Mouse (Mus musculus) embryonic facial prominence, embryonic 14.5 days (tissue): ENCODE measurements around the gene Cfap299. TPM values are rescaled to one million over a fixed set of nuclear protein-coding genes. Genes with fewer than 3 reads are reported as not detected.
"Not testable (repeated sequence)": the region's sequence is repeated elsewhere in the genome, so short reads cannot be mapped to it uniquely, and the experiment has no call there.

Experiments
- ATAC-seq: fragments of 200-750 bp; cut with Nextera tagmentation; 2 replicates; pipeline ENCODE4 v1.8.0; 2017; ENCODE audit warnings: low read depth, moderate number of reproducible peaks, moderate TSS enrichment
- DNase-seq: peaks from one replicate; pipeline ENCODE4 v3.0.0-alpha.2; 2015; ENCODE audit warnings: low spot score
- H3K27ac ChIP-seq: fragments of 300-500 bp; sonication (generic); replicated peaks from 2 replicates; pipeline ENCODE4 v1.5.1; 2014; ENCODE audit warnings: low read depth, mild to moderate bottlenecking, low read length, moderate library complexity
- H3K27me3 ChIP-seq: fragments of 300-500 bp; sonication (generic); replicated peaks from 2 replicates; pipeline ENCODE4 v1.6.1; 2014; ENCODE audit warnings: low read length; ENCODE audit not compliant: control insufficient read depth, insufficient read depth
- H3K36me3 ChIP-seq: fragments of 300-500 bp; sonication (generic); 2 replicates; pipeline ENCODE4 v1.6.1; 2014; ENCODE audit warnings: low read length, mixed read lengths; ENCODE audit not compliant: control insufficient read depth, insufficient read depth
- H3K4me1 ChIP-seq: fragments of 300-500 bp; sonication (generic); 2 replicates; pipeline ENCODE4 v1.6.1; 2014; ENCODE audit warnings: antibody characterized with exemption, low read length; ENCODE audit not compliant: control insufficient read depth, insufficient read depth
- H3K4me2 ChIP-seq: fragments of 300-500 bp; sonication (generic); 2 replicates; pipeline ENCODE4 v1.6.1; 2014; ENCODE audit warnings: low read depth, mild to moderate bottlenecking, low read length, moderate library complexity, mixed read lengths
- H3K4me3 ChIP-seq: fragments of 300-500 bp; sonication (generic); 2 replicates; pipeline ENCODE4 v1.5.1; 2014; ENCODE audit warnings: low read depth, mild to moderate bottlenecking, low read length
- H3K9ac ChIP-seq: fragments of 300-500 bp; sonication (generic); 2 replicates; pipeline ENCODE4 v1.6.1; 2014; ENCODE audit warnings: low read depth, mild to moderate bottlenecking, low read length, moderate library complexity, mixed read lengths
- H3K9me3 ChIP-seq: fragments of 300-500 bp; sonication (generic); 2 replicates; pipeline ENCODE4 v1.6.1; 2016; ENCODE audit warnings: low read length; ENCODE audit not compliant: control insufficient read depth
- WGBS: fragments of 180-500 bp; shearing (Covaris S2); extraction: QIAGEN DNeasy Blood & Tissue Kit; methylation state at CpG from one replicate; pipeline ENCODE4 v1.1.7; 2014; 5-methylcytosine and 5-hydroxymethylcytosine counted together
- polyA plus RNA-seq: library from polyadenylated mRNA; unstranded; fragments of >200 nt; fragmentation: Nextera tagmentation; extraction: Ambion mirVana; gene quantifications from 2 replicates; pipeline ENCODE4 v1.2.1, GENCODE M21; 2014

Cfap299 gene
- polyA plus RNA-seq, 1 experiment from 2014 or later: 1.9 TPM

GRCm38 (mm10) chr5:98563801-98564200 is 234.7 kb downstream of the Cfap299 start:
- Histone ChIP-seq H3K27me3 (no peaks in the 10 kb centered on the region), H3K36me3 (no peaks in the 10 kb centered on the region), H3K27ac (no peak overlapping the region), H3K4me3 (no peak overlapping the region), H3K4me2 (no peak overlapping the region), H3K9ac (no peak overlapping the region), H3K4me1 (0 out of 2 replicates have a peak, but pooled peaks cover 7% of the 10 kb centered on the region), H3K9me3 (no peaks in the 10 kb centered on the region)
- ATAC-seq (no peak), DNase-seq (no peak)
- 60% methylated on average over 9 of the region's 9 CpGs for WGBS

- Histone ChIP-seq H3K4me2 (no peak overlapping the region), H3K4me3 (no peak overlapping the region), H3K27ac (no peak overlapping the region), H3K36me3 (no peaks in the 10 kb centered on the region), H3K4me1 (0 out of 2 replicates have a peak, but pooled peaks cover 7% of the 10 kb centered on the region), H3K9me3 (no peaks in the 10 kb centered on the region), H3K9ac (no peak overlapping the region), H3K27me3 (no peaks in the 10 kb centered on the region)
- WGBS: 41% methylated on average over 6 of the region's 6 CpGs
- peak; percentile 60; the same call in 1 of the 2 replicates for ATAC-seq
- peak; percentile 84 for DNase-seq
Observed at GRCm38 (mm10) chr5:98566461-98567193, 237.5 kb downstream of the Cfap299 start.

GRCm38 (mm10) chr5:98568481-98568880 is 239.4 kb downstream of the Cfap299 start:
- ATAC-seq: no peak

GRCm38 (mm10) chr5:98569029-98569513 is 240.0 kb downstream of the Cfap299 start:
- no peak overlapping the region for H3K4me3 ChIP-seq
- no peak for ATAC-seq
- no peak overlapping the region for H3K9ac ChIP-seq
- no peaks in the 10 kb centered on the region for H3K27me3 ChIP-seq
- DNase-seq: no peak
- H3K36me3 ChIP-seq: no peaks in the 10 kb centered on the region
- H3K4me2 ChIP-seq: no peak overlapping the region
- WGBS: 55% methylated on average over 3 of the region's 3 CpGs
- 0 out of 2 replicates have a peak, but pooled peaks cover 7% of the 10 kb centered on the region for H3K4me1 ChIP-seq
- no peak overlapping the region for H3K27ac ChIP-seq
- no peaks in the 10 kb centered on the region for H3K9me3 ChIP-seq

More at GRCm38 (mm10) chr5:98568481-98568880, 239.4 kb downstream of the Cfap299 start:
- Histone ChIP-seq H3K9me3 (no peaks in the 10 kb centered on the region), H3K36me3 (no peaks in the 10 kb centered on the region), H3K4me1 (0 out of 2 replicates have a peak, but pooled peaks cover 7% of the 10 kb centered on the region), H3K4me2 (no peak overlapping the region), H3K27me3 (no peaks in the 10 kb centered on the region), H3K27ac (no peak overlapping the region), H3K4me3 (no peak overlapping the region), H3K9ac (no peak overlapping the region)
- WGBS: 91% methylated on average over 4 of the region's 4 CpGs
- no peak for DNase-seq

- DNase-seq: no peak
- ATAC-seq: no peak
- 60% methylated on average over 4 of the region's 4 CpGs for WGBS
Observed at GRCm38 (mm10) chr5:98572392-98572791, 243.3 kb downstream of the Cfap299 start.

GRCm38 (mm10) chr5:98574711-98575470 is 245.8 kb downstream of the Cfap299 start:
- no peaks in the 10 kb centered on the region for H3K9me3 ChIP-seq
- H3K27me3 ChIP-seq: no peaks in the 10 kb centered on the region
- DNase-seq: peak; percentile 85
- no peaks in the 10 kb centered on the region for H3K36me3 ChIP-seq
- H3K4me3 ChIP-seq: no peak overlapping the region
- no peak overlapping the region for H3K27ac ChIP-seq
- peaks cover 11% of the 10 kb centered on the region for H3K4me1 ChIP-seq
- H3K4me2 ChIP-seq: peak overlapping the region; percentile 3; the same call in 1 of the 2 replicates
- no peak overlapping the region for H3K9ac ChIP-seq
- 38% methylated on average over 12 of the region's 12 CpGs for whole genome bisulfite sequencing
- peak; percentile 86 for ATAC-seq

More at GRCm38 (mm10) chr5:98572392-98572791, 243.3 kb downstream of the Cfap299 start:
- no peak overlapping the region for H3K27ac ChIP-seq
- peaks cover 11% of the 10 kb centered on the region for H3K4me1 ChIP-seq
- H3K4me2 ChIP-seq: no peak overlapping the region
- no peaks in the 10 kb centered on the region for H3K27me3 ChIP-seq
- H3K9ac ChIP-seq: no peak overlapping the region
- no peaks in the 10 kb centered on the region for H3K9me3 ChIP-seq
- no peak overlapping the region for H3K4me3 ChIP-seq
- no peaks in the 10 kb centered on the region for H3K36me3 ChIP-seq

GRCm38 (mm10) chr5:98575471-98575834 is 246.3 kb downstream of the Cfap299 start:
- WGBS: 60% methylated on average over 4 of the region's 4 CpGs
- H3K4me1 ChIP-seq: peaks cover 11% of the 10 kb centered on the region
- no peaks in the 10 kb centered on the region for H3K9me3 ChIP-seq
- no peak overlapping the region for H3K4me3 ChIP-seq
- H3K27me3 ChIP-seq: no peaks in the 10 kb centered on the region
- DNase-seq (no peak), ATAC-seq (no peak)
- H3K4me2 ChIP-seq: no peak overlapping the region
- H3K9ac ChIP-seq: no peak overlapping the region
- H3K36me3 ChIP-seq: no peaks in the 10 kb centered on the region
- H3K27ac ChIP-seq: no peak overlapping the region

GRCm38 (mm10) chr5:98576538-98576937 is 247.4 kb downstream of the Cfap299 start:
- not testable (repeated sequence) for H3K9ac ChIP-seq, H3K27ac ChIP-seq, DNase-seq, H3K9me3 ChIP-seq, H3K4me3 ChIP-seq, ATAC-seq, H3K36me3 ChIP-seq, H3K4me2 ChIP-seq, H3K27me3 ChIP-seq
- WGBS: 66% methylated on average over 6 of the region's 6 CpGs
- H3K4me1 ChIP-seq: peaks cover 13% of the 10 kb centered on the region
